Mouse (Mus musculus) lung, adult 2 months (tissue): Measurements from ENCODE around the gene Asrgl1.

Experiments
- CTCF ChIP-seq: fragments of 200-500 bp; IDR thresholded peaks from 2 replicates; pipeline ENCODE4 v1.5.1; 2011; ENCODE audit warnings: mild to moderate bottlenecking, low read length, control low read depth; ENCODE audit not compliant: insufficient read depth
- POLR2A ChIP-seq: fragments of 200-500 bp; IDR thresholded peaks from 2 replicates; pipeline ENCODE4 v1.6.1; 2011; ENCODE audit warnings: low read depth, mild to moderate bottlenecking, control low read depth, low read length, borderline replicate concordance; ENCODE audit errors: extremely low read depth

DNA sequence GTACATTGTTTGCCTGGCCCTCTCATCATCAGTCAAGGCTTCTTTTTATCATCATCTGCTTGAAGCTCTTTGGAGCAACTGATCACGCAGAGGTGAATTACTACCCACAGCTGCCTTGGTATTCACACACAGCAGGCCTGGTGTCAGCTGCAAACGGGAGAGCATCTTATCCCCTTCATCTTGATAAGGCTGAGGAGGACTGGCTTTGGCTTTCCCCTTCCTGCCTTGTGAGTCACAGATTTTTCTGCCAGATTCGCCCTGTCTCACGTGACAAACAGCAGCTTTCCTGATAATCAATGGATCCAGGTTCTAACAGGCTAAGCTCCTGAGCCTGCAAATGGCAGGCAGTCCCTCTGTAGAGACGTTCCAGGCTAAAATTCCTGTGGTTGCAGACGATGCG, 55.5 kb downstream of the Asrgl1 start:
- TF ChIP-seq CTCF: no peak
- TF ChIP-seq POLR2A: no peak
